Mouse (Mus musculus) frontal cortex, postnatal 25 days (tissue): ENCODE data around the gene Ghrl.

ENCODE experiments used
- DNase-seq, 2 experiments: peaks; one replicate each; pipeline ENCODE4 v3.0.0; 2022; ENCODE audit warnings: low spot score in 2 of 2

Gene Ghrl

DNA sequence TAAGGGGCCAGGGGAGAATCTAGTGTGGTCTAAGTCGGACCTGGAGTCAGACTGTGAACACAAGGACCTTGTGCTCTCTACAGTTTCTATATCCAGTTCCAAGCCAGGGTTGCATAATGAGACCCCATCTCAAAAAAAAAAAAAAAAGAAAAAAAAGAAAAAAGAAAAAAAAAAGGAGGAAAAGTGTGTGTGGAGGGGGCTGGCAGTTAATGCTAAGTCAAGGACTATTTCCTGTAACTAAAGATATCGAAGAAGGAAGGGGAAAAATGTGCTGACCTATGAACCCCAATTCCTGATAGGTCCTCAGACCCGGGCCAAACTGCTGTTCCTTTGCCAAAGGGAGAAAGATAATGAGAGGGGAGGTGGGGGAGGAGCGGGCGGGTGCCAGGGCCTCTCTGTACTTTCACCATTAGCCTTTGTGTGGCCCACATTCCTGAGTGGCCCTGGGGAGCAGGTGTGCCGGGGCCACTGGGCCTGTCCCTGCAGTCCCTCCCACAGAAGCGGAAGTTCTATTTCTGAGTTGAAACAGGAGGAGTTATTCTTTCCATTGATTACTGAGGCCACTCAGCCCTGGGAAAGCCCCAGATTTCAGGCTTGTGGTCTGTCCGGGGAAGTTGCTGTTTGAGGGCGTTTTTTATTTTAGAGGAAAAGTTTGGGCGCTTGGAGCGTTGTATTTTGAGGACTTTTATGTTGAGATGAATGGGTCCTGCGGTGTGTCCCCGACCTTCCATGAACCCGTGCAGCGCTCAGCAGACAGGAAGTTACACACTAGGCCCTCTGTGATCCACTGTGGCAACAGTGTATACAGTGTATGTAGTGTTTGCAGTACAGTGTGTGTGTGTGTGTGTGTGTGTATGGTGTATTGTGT lies 51.2 kb downstream of the Ghrl start:
- no peak for DNase-seq

GRCm38 (mm10) chr6:113667611-113668122 lies 52.0 kb downstream of the Ghrl start:
- no peak for DNase-seq
